Mouse (Mus musculus) heart, adult 2 months (tissue): Measurements from ENCODE around the gene Hbq1a.
"Not testable (repeated sequence)": the region's sequence is repeated elsewhere in the genome, so short reads cannot be mapped to it uniquely, and the experiment has no call there.

ENCODE experiments used
- EP300 ChIP-seq: fragments of 200-500 bp; IDR thresholded peaks from 2 replicates; pipeline ENCODE4 v1.6.1; 2011; ENCODE audit warnings: low read depth, low read length, control low read depth; ENCODE audit not compliant: insufficient read depth
- POLR2A ChIP-seq: fragments of 200-500 bp; IDR thresholded peaks from 2 replicates; pipeline ENCODE4 v1.6.1; 2011; ENCODE audit warnings: mild to moderate bottlenecking, low read depth, low read length, control low read depth; ENCODE audit not compliant: insufficient read depth

GRCm38 (mm10) chr11:32299865-32300264 is at the start of gene Hbq1a:
- not testable (repeated sequence) for TF ChIP-seq POLR2A, EP300
